Mouse (Mus musculus): ENCODE measurements at regions not wholly inside any gene's neighbourhood (a gene's known extent, or its start where the extent isn't known, plus 50 kb on each side); places are given as distances from the start of the nearest gene placed in this dataset.
"Not testable (repeated sequence)": the region's sequence is repeated elsewhere in the genome, so short reads cannot be mapped to it uniquely, and the experiment has no call there.

DNA sequence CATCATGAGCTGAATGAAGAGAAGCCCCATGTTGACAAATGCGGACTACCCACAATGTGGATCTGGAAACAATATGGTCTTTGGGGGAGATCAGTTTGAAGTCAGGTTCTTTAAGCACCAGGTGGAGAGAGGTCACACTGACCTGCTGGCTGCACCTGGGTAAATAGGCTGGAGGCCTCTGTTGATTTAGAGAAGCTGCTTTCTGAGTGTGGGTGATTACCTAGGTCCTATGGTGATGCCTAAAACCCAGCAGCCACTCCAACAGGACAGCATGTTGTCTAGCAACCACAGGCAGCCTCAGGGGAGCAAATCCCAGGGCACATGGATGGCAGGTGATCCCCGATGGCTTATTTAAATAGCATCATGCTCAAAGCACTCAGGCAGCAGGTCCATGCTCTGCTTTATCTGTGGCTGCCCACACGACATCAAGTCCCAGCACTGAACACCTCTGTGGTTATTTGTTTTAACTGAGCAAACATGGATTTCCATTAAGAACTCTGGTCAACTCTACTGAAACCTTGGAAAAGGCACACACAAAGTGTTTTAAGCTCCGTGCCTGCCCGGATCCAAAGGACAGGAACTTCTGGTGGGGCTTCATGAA lies 180.1 kb upstream of the Irx2 start:
- no peak for DNase-seq (ENCODE audit: extremely low read depth, insufficient read length, low spot score)

DNA sequence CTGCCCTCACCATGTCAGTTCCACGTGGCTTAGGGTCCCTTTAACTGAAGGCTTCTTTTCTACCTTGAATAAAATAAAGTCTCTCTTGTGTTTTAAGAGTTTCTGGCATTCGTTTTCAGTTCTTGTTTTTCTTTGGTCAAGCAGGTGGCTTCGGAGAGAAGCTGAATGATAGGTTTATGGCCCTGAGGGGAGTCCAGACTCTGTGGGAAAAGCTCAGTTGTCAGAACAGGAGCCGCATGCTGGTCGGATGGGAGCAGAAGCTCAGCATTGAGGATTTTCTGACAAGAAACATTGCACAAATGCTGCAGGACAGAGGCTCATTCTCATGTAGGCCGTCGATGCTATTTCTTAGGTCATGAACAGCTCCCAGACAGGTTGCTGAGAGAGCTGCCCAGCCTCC lies 133.3 kb upstream of the Irx2 start:
- DNase-seq (ENCODE audit: extremely low read depth, insufficient read length, low spot score): no peak

DNA sequence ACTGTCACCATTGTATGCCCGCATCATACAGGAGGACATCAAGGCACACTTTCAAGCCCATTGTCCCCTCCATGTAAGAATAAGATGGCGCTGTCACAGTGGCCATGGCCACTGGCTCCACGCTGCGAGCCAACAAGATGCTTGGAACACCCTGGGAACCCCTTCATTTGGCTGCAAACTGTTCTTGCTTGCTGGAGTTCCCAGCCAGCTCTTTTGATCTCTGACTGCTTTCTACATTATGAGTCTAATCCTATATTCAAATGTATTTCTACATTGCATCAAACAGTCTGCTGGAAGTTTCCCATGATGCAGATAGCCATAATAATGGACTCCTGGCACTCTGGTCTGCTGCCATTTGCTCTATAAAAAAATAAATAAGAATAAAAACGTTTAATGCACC lies 131.6 kb upstream of the Irx2 start:
- no peak for DNase-seq (ENCODE audit: extremely low read depth, insufficient read length, low spot score)

DNA sequence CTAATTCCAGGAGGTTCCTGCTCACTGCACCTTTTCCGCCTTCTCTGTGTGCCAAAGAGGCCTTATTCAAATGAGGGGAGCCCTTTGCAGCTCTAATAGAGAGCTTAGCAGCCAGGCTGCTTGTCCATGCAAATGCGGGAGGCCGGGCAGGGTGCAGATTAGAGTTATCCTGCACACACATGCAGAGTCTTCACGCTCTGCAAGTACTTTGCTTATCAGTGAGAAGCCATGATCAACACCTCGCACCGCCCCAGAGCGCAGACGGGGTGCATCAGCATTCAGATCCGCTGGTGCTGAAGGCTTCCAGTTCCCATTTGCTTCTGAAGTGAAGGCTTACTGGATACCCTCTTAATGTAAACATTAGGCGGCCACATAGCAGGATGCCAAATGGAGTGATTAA lies 131.1 kb upstream of the Irx2 start:
- no peak for DNase-seq (ENCODE audit: extremely low read depth, insufficient read length, low spot score)

DNA sequence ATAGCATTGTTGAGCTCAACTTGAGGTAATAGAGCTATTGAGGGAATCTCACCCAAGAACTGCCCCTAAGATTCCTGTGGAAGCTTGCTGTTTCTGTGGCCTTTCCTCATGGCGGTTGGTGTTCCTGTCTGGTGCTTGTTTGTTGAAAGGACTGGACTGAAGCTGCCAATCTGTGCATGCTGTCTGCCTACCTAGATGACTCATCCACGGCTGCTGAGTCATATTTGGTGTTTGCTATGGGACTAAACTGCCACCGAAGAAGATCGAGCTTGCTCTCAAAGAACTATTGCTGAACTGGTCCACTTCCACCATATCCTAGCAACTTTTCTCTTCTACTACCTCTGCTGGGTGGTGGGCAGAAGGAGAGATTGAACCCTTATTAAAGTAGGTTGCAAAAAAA lies 122.7 kb upstream of the Irx2 start:
- no peak for DNase-seq (ENCODE audit: extremely low read depth, insufficient read length, low spot score)

DNA sequence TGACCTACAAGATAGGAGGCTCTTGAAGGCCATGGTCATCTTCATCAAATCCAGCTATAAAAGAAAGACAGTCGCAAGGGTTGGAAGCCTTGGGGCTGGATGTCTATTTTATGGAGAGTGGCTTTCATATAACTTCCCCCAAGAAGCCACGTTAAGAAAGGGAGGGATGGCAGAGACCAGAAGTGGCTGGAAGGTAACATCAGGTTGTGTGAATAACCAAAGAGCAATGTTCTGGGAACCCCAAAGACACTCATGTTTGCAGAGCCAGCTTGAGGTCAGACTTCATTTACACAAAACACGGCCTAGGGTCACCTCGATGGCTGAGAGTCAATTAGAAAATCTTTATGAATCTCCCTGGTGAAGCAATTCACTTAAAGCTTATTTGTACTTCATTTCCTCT lies 90.0 kb upstream of the Irx2 start:
- DNase-seq (ENCODE audit: extremely low read depth, insufficient read length, low spot score): no peak

DNA sequence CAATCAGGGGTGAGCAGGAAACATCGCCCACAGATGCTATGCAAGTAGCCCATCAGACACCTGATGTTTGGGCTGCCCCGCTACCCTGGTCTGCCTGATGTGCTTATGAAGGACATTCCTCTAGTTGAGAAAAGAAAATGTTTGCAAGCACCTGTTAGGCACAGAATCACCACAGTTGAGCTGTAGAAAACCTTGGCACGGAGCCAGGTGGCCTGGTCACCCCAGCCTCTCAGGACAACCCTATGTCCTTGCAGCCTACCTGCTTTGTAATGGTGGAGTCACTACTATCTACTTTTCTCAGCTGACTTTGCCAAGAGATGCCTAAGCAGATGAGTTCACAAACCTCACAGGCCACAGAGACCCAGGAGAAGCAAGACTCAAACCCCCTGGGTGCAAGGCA lies 86.9 kb upstream of the Irx2 start:
- no peak for DNase-seq (ENCODE audit: extremely low read depth, insufficient read length, low spot score)

DNA sequence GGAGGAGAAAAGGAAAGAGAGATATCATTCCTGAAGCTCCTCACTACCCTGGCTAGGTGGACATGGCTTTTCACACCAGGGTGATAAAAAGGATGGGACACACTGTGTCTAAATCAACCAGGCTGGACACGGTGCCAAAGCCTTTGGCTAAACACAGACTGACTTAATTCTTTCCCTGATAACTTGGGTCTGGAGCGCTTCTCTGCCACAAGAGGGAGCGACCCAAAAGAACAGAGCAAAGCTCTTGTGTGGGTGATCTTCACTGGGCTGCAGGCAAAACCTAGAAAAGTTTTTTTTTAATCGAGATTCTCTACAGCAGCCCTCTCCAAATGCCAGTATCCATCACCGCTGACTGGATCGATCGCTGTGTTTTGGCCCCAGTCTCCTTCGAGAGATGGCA lies 70.7 kb upstream of the Irx2 start:
- no peak for DNase-seq (ENCODE audit: extremely low read depth, insufficient read length, low spot score)

DNA sequence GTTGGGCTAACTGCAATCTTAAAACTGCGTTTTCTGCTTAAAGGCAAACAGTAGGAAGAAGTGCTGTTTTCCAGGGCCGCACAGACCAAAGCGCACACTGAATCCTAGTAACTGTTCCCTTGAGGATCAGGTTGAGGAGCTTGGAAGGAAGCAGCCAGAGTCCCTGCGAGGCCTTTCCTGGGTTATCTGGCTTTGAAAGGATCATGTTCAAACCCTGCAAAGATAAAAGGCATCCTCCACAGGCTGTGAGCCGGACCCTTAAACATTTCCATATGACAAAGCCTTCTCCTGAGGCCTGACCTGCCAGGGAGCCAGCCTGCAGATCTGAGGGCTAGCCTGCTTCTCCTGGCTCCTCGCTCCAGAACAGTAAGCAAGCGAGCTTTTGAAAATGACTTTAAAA lies 56.7 kb upstream of the Irx2 start:
- no peak for DNase-seq (ENCODE audit: extremely low read depth, insufficient read length, low spot score)

DNA sequence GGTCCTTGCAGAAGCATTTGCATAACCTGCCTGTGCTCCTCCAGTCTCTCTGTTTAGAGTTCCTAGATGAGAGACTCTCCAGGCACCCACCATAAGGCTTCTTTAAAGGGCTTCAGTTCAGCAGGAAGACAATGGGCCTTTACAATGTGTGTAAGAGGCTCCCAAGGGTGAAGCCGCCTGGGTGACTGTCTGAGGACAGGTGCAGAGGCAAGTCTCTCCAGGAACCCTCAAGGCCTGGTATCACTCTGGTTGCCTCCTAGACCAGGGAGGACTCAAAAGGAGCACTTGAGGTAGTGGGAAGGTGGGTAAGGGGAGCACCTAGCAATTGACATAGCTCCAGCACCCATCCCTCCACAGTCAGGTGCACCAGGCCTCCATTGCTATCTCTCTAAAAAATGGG lies 55.8 kb upstream of the Irx2 start:
- DNase-seq (ENCODE audit: extremely low read depth, insufficient read length, low spot score): no peak

DNA sequence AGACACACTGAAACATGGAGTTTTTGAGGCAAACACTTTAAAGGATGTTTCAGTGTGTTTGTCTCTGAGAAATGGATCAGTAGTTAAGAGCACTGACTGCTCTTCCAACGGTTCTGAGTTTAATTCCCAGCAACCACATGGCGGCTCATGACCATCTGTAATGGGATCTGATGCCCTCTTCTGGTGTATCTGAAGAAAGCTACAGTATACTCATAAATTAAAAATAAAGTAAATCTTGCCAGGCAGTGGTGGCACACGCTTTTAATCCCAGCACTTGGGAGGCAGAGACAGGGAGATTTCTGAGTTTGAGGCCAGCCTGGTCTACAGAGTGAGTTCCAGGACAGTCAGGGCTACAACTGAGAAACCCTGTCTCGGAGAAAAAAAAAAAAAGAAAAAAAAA lies 54.5 kb upstream of the Irx2 start:
- DNase-seq (ENCODE audit: extremely low read depth, insufficient read length, low spot score): not testable (repeated sequence)

DNA sequence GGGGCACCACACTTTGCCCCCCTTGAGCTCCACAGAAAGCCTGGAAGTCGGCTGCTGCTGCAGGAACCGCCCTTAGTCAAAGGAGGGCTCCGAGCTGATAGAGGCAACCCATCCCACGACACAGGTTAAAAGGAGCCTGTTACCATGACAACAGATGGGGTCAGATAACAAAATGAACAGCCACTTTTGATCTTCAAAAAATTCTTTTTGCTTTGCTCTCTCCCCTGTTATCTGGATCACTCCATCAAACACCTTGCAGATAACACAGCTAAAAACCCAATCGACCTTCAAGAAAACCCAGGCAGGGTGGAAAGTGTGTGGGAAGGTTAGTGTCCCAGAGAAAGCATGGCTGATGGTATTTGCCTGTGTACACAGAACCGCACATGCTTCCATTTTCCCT lies 52.1 kb upstream of the Irx2 start:
- no peak for DNase-seq (ENCODE audit: extremely low read depth, insufficient read length, low spot score)

DNA sequence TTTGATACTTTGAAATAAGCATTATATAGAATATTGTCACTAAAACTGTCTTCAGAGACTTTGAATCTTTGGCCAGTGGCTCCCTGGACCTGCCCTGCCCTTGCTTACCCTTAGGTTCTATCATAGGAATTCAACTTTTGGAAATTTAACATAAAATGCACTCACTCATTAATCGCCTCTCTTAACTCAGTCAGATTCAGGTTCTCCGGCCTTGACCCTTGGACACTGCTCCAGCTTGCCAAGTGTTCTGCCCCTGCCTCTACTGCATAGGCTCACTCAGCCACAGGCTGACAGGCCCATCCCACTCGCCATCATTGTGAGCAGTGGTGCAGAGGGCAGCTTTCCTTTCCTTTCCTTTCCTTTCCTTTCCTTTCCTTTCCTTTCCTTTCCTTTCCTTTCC lies 50.2 kb upstream of the Irx2 start:
- no peak for DNase-seq (ENCODE audit: extremely low read depth, insufficient read length, low spot score)

Measured in 3134 (cell line).